Mouse (Mus musculus): ENCODE measurements around the gene Crtc3. TPM values are rescaled to one million over a fixed set of nuclear protein-coding genes. Genes with fewer than 3 reads are reported as not detected.

The Crtc3 gene
- polyA plus RNA-seq, 1 experiment from 2014 or later, result 21.6 TPM

GRCm38 (mm10) chr7:80616096-80616495 lies 72.6 kb downstream of the Crtc3 start:
- H3K9ac ChIP-seq (ENCODE audit: low read depth, low read length), result no peak overlapping the region
- no peak overlapping the region for H3K4me2 ChIP-seq (ENCODE audit: low read depth, low read length)
- no peaks in the 10 kb centered on the region for H3K4me1 ChIP-seq (ENCODE audit: control insufficient read depth, insufficient read depth, low read length)
- no peak for ATAC-seq (ENCODE audit: low read depth)
- no peaks in the 10 kb centered on the region for H3K27me3 ChIP-seq (replicated peaks; ENCODE audit: control insufficient read depth, insufficient read depth, low read length)
- no peak overlapping the region for H3K27ac ChIP-seq (replicated peaks; ENCODE audit: low read depth, low read length)
- no peaks in the 10 kb centered on the region for H3K9me3 ChIP-seq (ENCODE audit: control insufficient read depth, low read length)
- no peak for DNase-seq (ENCODE audit: low spot score)
- no peak overlapping the region for H3K4me3 ChIP-seq (ENCODE audit: low read depth, low read length)
- WGBS, result 58% methylated on average over 9 of the region's 9 CpGs
- 0 out of 2 replicates have a peak, but pooled peaks cover 10% of the 10 kb centered on the region for H3K36me3 ChIP-seq (ENCODE audit: control insufficient read depth, insufficient read depth, low read length)

DNA sequence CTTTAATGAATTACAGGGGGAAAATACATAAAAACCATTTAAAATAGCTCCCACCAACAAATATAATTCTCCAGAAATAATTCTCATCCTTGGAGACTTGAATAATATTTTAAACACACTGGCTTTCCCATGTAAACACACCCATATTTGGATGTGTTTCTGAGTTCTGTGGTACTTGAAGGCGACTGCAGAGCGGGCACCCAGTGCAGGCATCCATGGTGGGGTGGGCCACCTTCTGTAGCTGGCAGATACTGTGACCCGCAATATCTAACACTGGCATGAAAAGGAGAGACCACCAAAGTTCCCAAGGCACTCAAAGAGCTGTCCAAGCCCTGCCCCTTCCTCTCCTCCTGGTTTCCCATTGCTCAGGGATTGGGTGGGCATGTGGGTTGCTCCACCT lies 74.6 kb downstream of the Crtc3 start:
- 87% methylated on average over 3 of the region's 3 CpGs for whole genome bisulfite sequencing
- DNase-seq (ENCODE audit: low spot score) (no peak), ATAC-seq (ENCODE audit: low read depth) (no peak)
- Histone ChIP-seq H3K4me1 (ENCODE audit: control insufficient read depth, insufficient read depth, low read length) (no peaks in the 10 kb centered on the region), H3K4me3 (ENCODE audit: low read depth, low read length) (no peak overlapping the region), H3K9ac (ENCODE audit: low read depth, low read length) (no peak overlapping the region), H3K4me2 (ENCODE audit: low read depth, low read length) (no peak overlapping the region), H3K36me3 (ENCODE audit: control insufficient read depth, insufficient read depth, low read length) (peaks cover 8% of the 10 kb centered on the region; the same call in 1 of the 2 replicates), H3K27me3 (replicated peaks; ENCODE audit: control insufficient read depth, insufficient read depth, low read length) (no peaks in the 10 kb centered on the region), H3K27ac (replicated peaks; ENCODE audit: low read depth, low read length) (no peak overlapping the region), H3K9me3 (ENCODE audit: control insufficient read depth, low read length) (no peaks in the 10 kb centered on the region)

- Histone ChIP-seq H3K4me1 (ENCODE audit: control insufficient read depth, insufficient read depth, low read length) (no peaks in the 10 kb centered on the region), H3K27me3 (replicated peaks; ENCODE audit: control insufficient read depth, insufficient read depth, low read length) (no peaks in the 10 kb centered on the region), H3K4me3 (ENCODE audit: low read depth, low read length) (no peak overlapping the region), H3K9me3 (ENCODE audit: control insufficient read depth, low read length) (no peaks in the 10 kb centered on the region), H3K9ac (ENCODE audit: low read depth, low read length) (no peak overlapping the region), H3K36me3 (ENCODE audit: control insufficient read depth, insufficient read depth, low read length) (peaks cover 17% of the 10 kb centered on the region), H3K4me2 (ENCODE audit: low read depth, low read length) (no peak overlapping the region), H3K27ac (replicated peaks; ENCODE audit: low read depth, low read length) (no peak overlapping the region)
- 42% methylated on average over 11 of the region's 11 CpGs for WGBS
- ATAC-seq (ENCODE audit: low read depth) (no peak; the same call in 1 of the 2 replicates), DNase-seq (ENCODE audit: low spot score) (no peak)
Measured at GRCm38 (mm10) chr7:80612191-80612787, 76.4 kb downstream of the Crtc3 start.

- Histone ChIP-seq H3K4me2 (ENCODE audit: low read depth, low read length) (no peak overlapping the region), H3K4me3 (ENCODE audit: low read depth, low read length) (no peak overlapping the region), H3K36me3 (ENCODE audit: control insufficient read depth, insufficient read depth, low read length) (peaks cover 13% of the 10 kb centered on the region), H3K9ac (ENCODE audit: low read depth, low read length) (no peak overlapping the region), H3K27me3 (replicated peaks; ENCODE audit: control insufficient read depth, insufficient read depth, low read length) (no peaks in the 10 kb centered on the region), H3K4me1 (ENCODE audit: control insufficient read depth, insufficient read depth, low read length) (no peaks in the 10 kb centered on the region), H3K27ac (replicated peaks; ENCODE audit: low read depth, low read length) (no peak overlapping the region), H3K9me3 (ENCODE audit: control insufficient read depth, low read length) (no peaks in the 10 kb centered on the region)
- ATAC-seq (ENCODE audit: low read depth) (no peak), DNase-seq (ENCODE audit: low spot score) (no peak)
- WGBS, result 71% methylated on average over 7 of the region's 7 CpGs
Measured at GRCm38 (mm10) chr7:80611646-80612045, 77.0 kb downstream of the Crtc3 start.

GRCm38 (mm10) chr7:80607503-80607902 lies 81.2 kb downstream of the Crtc3 start:
- H3K36me3 ChIP-seq (ENCODE audit: control insufficient read depth, insufficient read depth, low read length), result peaks cover 21% of the 10 kb centered on the region
- ATAC-seq (ENCODE audit: low read depth) (no peak), DNase-seq (ENCODE audit: low spot score) (no peak)
- no peak overlapping the region for H3K9ac ChIP-seq (ENCODE audit: low read depth, low read length)
- H3K27me3 ChIP-seq (replicated peaks; ENCODE audit: control insufficient read depth, insufficient read depth, low read length), result no peaks in the 10 kb centered on the region
- WGBS, result 35% methylated on average over 2 of the region's 2 CpGs
- H3K4me1 ChIP-seq (ENCODE audit: control insufficient read depth, insufficient read depth, low read length), result 0 out of 2 replicates have a peak, but pooled peaks cover 4% of the 10 kb centered on the region
- no peak overlapping the region for H3K4me2 ChIP-seq (ENCODE audit: low read depth, low read length)
- H3K4me3 ChIP-seq (ENCODE audit: low read depth, low read length), result no peak overlapping the region
- H3K9me3 ChIP-seq (ENCODE audit: control insufficient read depth, low read length), result no peaks in the 10 kb centered on the region
- no peak overlapping the region for H3K27ac ChIP-seq (replicated peaks; ENCODE audit: low read depth, low read length)

- Histone ChIP-seq H3K4me3 (ENCODE audit: low read depth, low read length) (no peak overlapping the region), H3K36me3 (ENCODE audit: control insufficient read depth, insufficient read depth, low read length) (peaks cover 24% of the 10 kb centered on the region), H3K4me1 (ENCODE audit: control insufficient read depth, insufficient read depth, low read length) (0 out of 2 replicates have a peak, but pooled peaks cover 4% of the 10 kb centered on the region), H3K9ac (ENCODE audit: low read depth, low read length) (no peak overlapping the region), H3K27me3 (replicated peaks; ENCODE audit: control insufficient read depth, insufficient read depth, low read length) (no peaks in the 10 kb centered on the region), H3K27ac (replicated peaks; ENCODE audit: low read depth, low read length) (no peak overlapping the region), H3K9me3 (ENCODE audit: control insufficient read depth, low read length) (no peaks in the 10 kb centered on the region), H3K4me2 (ENCODE audit: low read depth, low read length) (no peak overlapping the region)
- DNase-seq (ENCODE audit: low spot score) (no peak), ATAC-seq (ENCODE audit: low read depth) (no peak)
- WGBS, result 89% methylated on average over 4 of the region's 4 CpGs
Measured at GRCm38 (mm10) chr7:80606435-80606834, 82.2 kb downstream of the Crtc3 start.

- no peak for ATAC-seq (ENCODE audit: low read depth)
- Histone ChIP-seq H3K36me3 (ENCODE audit: control insufficient read depth, insufficient read depth, low read length) (peaks cover 30% of the 10 kb centered on the region), H3K4me3 (ENCODE audit: low read depth, low read length) (no peak overlapping the region), H3K4me1 (ENCODE audit: control insufficient read depth, insufficient read depth, low read length) (0 out of 2 replicates have a peak, but pooled peaks cover 4% of the 10 kb centered on the region), H3K9me3 (ENCODE audit: control insufficient read depth, low read length) (no peaks in the 10 kb centered on the region), H3K27ac (replicated peaks; ENCODE audit: low read depth, low read length) (no peak overlapping the region), H3K9ac (ENCODE audit: low read depth, low read length) (no peak overlapping the region), H3K27me3 (replicated peaks; ENCODE audit: control insufficient read depth, insufficient read depth, low read length) (no peaks in the 10 kb centered on the region), H3K4me2 (ENCODE audit: low read depth, low read length) (no peak overlapping the region)
- peak; percentile 15 for DNase-seq (ENCODE audit: low spot score)
- 11% methylated on average over 10 of the region's 10 CpGs for WGBS
Measured at GRCm38 (mm10) chr7:80605557-80605930, 83.1 kb downstream of the Crtc3 start.

GRCm38 (mm10) chr7:80604908-80605556 lies 83.6 kb downstream of the Crtc3 start:
- no peaks in the 10 kb centered on the region for H3K9me3 ChIP-seq (ENCODE audit: control insufficient read depth, low read length)
- H3K4me3 ChIP-seq (ENCODE audit: low read depth, low read length), result no peak overlapping the region
- H3K4me1 ChIP-seq (ENCODE audit: control insufficient read depth, insufficient read depth, low read length), result 0 out of 2 replicates have a peak, but pooled peaks cover 4% of the 10 kb centered on the region
- no peak overlapping the region for H3K4me2 ChIP-seq (ENCODE audit: low read depth, low read length)
- H3K27me3 ChIP-seq (replicated peaks; ENCODE audit: control insufficient read depth, insufficient read depth, low read length), result no peaks in the 10 kb centered on the region
- DNase-seq (ENCODE audit: low spot score), result no peak
- H3K9ac ChIP-seq (ENCODE audit: low read depth, low read length), result no peak overlapping the region
- no peak for ATAC-seq (ENCODE audit: low read depth)
- H3K27ac ChIP-seq (replicated peaks; ENCODE audit: low read depth, low read length), result no peak overlapping the region
- WGBS, result 38% methylated on average over 11 of the region's 11 CpGs
- H3K36me3 ChIP-seq (ENCODE audit: control insufficient read depth, insufficient read depth, low read length), result peaks cover 36% of the 10 kb centered on the region

DNA sequence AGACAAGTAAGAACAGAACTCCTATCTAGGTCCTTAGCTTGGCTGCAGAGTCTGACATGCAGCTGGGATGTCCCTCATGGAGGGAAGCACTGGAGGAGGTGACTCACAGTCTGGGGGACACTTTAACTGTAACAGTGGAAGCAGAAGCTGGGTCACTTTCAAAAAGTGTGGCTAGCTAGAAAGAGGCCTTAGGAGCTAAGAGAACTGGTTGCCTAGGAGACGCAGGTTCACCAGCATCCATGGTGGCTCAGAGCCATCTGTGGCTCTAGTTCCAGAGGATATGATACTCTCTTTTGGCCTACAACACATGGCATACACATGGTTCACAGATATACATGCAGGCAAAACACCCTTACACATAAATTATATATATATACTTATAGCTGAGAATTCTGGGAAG lies 86.1 kb downstream of the Crtc3 start:
- no peaks in the 10 kb centered on the region for H3K9me3 ChIP-seq (ENCODE audit: control insufficient read depth, low read length)
- no peak overlapping the region for H3K9ac ChIP-seq (ENCODE audit: low read depth, low read length)
- WGBS, result 87% methylated on average over 1 of the region's 1 CpGs
- H3K27ac ChIP-seq (replicated peaks; ENCODE audit: low read depth, low read length), result no peak overlapping the region
- no peak for DNase-seq (ENCODE audit: low spot score)
- no peak for ATAC-seq (ENCODE audit: low read depth)
- no peak overlapping the region for H3K4me3 ChIP-seq (ENCODE audit: low read depth, low read length)
- H3K4me2 ChIP-seq (ENCODE audit: low read depth, low read length), result no peak overlapping the region
- peaks cover 45% of the 10 kb centered on the region for H3K36me3 ChIP-seq (ENCODE audit: control insufficient read depth, insufficient read depth, low read length)
- no peaks in the 10 kb centered on the region for H3K27me3 ChIP-seq (replicated peaks; ENCODE audit: control insufficient read depth, insufficient read depth, low read length)
- H3K4me1 ChIP-seq (ENCODE audit: control insufficient read depth, insufficient read depth, low read length), result 0 out of 2 replicates have a peak, but pooled peaks cover 4% of the 10 kb centered on the region

Measured in embryonic facial prominence, embryonic 14.5 days (tissue).